Mouse (Mus musculus) cerebellum, adult 9-10 months (tissue): ENCODE results near the gene Tmem136.

ENCODE experiments used
- DNase-seq: peaks from one replicate; pipeline ENCODE4 v3.0.0; 2022

The Tmem136 gene

DNA sequence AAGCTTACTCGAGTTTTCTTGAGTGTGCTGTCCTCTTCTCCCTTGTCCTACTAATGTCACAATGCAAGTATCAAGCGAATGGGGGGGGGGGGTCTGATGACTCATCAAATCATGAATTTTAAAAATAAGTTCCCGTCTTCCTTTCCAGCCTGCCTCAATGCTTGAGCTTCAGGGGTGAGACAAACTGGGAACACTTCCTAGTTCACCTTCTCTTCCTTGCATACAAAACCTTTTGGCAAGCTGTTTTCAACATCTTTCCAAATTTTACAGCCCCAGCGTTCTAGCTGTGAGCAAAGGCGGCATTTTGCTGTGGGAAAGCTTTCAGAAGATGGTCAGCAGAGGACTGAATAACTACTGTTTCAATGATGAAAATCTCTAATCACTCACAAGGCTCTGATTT is 8.8 kb downstream of the Tmem136 start:
- DNase-seq, result no peak

DNA sequence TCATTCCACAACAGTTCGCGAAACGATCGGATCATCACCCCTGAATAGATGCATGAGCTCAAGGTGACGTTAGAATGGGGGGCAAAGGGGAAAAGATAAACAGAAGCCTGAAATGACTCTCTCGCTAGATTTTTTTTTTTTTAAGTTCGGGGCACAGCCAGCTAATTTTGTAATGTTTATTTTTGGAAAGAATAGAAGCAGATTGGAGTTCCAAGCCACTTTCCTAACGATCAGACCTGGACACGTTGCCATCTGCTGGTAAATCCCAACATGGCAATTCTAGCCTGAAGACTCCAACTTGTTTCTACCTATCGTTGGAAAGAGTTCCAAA is 9.2 kb downstream of the Tmem136 start, which contains the start of gene Arhgef12:
Gene Arhgef12 (minus strand): TSS at position 53 of the 331 bp plus-strand sequence.
- peak; percentile 85 for DNase-seq

DNA sequence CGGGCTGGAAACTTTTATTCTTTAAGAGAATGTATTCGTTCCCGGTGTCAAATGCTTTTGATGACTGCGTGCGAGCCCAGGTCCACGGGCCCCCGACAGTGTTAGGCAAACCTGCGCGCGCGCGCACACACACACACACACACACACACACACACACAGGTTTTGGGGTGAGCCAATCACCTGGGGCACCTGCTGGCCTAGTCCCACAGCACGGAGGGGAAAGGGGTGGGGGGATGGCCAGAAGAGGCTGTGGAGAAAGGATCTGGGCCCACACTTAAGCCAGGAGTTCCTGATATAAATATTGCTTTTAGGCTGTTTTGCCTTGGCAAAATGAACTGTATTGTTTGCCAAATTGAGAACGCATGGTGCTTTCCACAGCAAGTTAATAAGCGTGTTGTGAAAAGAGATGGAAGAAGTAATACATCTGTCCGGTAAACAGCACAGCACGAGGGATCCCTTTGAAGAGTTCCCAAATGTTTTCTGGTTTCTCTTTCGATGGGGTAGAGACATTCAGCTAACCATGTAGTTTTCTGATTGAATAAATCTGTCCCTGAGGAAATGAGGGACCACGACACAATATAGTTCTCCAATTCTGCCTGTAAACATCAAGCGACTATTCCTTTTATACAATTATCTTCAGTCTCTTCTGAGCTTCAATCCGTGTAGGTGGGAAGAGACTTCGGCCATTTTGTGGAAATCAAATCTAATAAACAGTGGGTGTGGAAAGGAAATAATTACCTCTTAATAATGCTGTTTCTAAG is 9.8 kb downstream of the Tmem136 start:
- peak; percentile 75 for DNase-seq

DNA sequence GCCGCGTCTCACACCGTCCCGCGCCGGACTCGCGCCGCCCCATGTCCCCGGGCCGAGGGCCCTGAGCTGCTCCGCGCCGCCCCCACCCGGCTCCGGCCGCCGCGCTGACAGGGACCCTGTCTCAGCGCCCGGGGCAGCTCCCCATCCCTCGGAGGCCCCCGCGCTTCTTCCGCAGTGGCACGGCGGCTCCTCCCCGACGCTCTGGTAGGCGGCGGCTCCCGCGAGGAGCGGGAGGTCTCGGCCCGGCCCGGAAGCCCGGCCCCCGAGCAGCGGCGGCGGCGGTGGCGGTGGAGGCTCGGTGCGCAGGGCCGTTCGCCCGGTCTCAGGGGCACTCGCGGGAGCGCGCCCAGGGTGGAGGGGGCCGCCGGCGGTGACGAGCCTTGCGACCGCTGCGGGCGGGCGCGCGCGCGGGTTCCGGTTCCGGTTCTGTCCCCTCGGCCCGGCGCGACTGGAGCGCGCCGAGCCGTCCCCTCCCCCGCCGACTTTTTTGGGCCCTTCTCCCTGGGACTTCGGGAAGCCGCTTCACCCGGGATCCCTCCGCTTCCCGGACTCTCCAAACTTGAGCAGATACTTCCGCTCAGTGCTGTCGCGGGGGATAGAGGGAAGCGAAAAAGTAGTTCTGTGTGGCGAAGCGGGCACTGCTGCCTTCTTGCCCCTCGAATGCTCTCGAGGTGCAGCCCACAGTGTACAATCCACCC is 10.6 kb downstream of the Tmem136 start:
- peak; percentile 89 for DNase-seq

DNA sequence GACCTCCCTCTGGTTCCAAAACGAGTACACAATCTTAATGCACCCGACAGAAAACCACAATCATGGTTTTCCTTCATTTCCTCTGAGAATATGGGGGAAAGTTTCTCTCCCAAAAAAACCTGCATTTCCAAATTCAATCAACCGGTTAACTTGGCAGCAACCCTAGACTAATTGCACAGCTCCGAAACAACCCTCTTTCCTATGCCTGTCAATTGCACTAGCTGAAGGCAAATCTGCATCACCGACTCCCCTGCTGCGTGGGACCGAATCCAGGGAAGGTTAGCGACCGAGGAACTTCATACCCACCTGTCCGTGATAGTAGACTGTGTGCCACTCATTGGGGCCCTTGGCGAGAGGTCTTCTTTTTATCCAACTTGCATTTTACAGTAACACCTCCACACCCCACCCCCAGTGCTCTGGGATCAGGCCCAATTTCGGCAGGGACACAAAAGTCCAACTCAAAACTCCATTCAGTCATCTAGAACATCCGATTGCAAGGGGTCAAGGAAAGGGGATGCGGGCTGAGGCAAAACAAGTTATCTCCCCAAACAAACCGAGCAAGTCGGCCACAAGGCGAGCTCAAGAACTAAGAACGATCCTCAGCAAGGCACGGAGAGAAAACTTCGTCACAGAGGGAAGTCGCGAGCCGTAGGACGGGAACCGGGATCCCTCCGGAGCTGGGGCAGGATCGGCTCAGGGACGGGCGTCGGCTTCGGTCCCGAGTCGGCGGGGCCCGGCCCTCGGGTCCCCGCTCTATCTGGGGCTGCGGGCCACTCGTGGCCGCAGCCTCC is 11.3 kb downstream of the Tmem136 start:
- DNase-seq, result peak; percentile 71

DNA sequence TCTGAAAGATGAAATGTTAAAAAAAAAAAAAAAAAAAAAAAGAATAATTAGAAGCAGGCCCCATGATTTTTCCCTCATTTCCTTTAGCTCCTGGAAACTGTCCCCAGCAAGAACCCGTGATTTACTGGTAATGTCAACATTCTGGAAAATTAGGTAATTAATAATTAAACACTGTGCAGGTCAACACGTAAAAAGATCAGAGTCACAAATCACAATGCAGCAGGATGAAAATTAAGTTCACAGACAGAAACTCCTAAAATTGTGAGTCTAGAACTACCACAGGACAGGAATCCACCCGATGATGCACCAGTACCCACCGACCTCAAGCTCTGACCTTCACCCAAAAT is 11.9 kb downstream of the Tmem136 start:
- no peak for DNase-seq

DNA sequence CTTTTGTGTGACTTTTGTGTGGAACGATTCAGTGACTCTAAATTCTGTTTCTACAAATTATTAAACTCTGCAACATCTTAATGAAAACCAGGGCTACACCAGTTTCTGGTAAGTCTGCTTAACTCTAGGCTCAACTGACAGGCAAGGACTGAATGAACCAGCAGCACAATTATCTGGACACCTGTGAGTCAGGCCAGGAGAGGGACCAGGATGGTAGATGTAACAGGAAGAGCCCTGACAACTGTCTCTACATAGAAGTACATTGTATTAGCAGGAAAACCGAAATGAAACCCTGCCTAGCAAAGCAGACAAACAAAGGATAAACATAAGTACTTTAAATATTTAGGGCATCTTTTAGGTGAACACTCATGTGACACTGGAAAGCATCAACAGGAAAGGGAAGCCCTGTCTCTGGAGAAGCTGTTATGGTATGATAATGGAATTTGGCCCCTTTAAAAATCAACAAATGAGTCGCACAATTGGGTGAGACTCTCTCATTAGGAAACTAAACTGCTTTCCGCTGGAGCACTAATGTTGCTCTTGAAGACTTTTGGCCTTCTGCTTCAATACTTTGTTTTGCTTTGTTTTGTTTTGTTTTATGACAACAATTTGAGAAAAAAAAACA is 12.6 kb downstream of the Tmem136 start:
- DNase-seq, result no peak

DNA sequence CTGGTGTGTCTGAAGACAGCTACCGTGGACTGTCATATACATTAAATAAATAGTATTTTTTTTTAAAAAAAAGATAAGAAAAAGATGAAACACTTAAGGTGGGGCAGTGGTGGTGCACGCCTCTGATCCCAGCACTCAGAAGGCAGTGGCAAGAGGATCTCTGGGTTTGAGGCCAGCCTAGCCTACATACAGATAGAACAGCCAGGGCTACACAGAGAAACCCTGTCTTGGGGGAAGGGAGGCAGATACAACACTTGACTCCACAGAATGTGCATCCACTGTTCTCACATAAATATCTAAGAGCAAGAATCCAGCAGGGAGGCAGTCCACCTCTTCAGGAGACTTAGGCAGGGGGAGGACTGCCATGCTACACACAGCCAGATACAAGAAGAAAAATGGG is 13.4 kb downstream of the Tmem136 start:
- no peak for DNase-seq

DNA sequence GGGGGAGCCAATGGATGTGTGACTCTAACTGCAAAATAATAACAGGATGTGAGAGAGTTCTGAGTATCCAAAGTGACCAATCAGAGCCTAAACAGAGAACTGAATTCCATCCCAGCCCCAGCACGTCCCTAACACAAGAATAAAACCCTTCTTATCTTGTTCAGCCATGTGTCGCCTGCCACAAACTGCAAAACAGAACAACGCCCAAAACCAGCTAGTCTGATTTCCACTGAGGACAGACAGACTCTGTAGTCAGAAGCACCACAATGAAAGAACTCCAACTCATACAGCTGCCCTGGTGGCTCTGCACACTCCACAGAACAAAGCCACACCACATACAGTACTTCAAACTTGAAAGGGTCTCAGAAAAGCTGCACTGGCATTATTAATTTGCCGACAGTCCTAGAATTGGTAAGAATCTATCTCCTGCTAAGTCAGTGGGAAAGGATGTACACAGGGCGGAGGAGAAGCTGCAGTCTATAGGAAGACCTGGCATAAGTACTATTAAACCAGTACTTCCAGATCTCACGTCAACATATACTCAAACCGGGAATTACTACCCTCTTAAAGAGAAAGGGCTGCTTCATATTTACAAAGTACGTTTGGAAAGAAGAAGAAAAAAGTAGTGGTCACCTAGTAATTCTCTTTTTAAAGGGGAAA is 14.3 kb downstream of the Tmem136 start:
- no peak for DNase-seq

DNA sequence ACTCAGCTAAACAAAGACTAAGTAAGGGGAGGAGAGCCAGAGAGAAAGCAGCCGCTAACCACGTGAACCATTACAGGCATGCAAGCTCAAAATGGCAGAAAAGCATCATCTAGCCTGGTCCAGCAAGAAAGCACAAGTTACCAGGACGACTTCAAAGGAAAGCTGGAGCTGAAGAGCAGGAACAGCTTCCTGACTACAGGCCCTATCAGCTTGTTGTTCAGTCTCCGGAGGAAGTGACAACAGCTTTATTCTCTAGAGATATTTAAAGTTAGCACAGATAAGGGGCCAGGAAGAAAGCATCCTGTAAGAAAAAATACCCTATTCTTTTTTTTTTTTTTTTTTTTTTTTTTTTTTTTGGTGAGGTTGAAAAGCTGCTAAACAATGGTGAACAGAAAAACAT is 17.4 kb downstream of the Tmem136 start:
- no peak for DNase-seq

DNA sequence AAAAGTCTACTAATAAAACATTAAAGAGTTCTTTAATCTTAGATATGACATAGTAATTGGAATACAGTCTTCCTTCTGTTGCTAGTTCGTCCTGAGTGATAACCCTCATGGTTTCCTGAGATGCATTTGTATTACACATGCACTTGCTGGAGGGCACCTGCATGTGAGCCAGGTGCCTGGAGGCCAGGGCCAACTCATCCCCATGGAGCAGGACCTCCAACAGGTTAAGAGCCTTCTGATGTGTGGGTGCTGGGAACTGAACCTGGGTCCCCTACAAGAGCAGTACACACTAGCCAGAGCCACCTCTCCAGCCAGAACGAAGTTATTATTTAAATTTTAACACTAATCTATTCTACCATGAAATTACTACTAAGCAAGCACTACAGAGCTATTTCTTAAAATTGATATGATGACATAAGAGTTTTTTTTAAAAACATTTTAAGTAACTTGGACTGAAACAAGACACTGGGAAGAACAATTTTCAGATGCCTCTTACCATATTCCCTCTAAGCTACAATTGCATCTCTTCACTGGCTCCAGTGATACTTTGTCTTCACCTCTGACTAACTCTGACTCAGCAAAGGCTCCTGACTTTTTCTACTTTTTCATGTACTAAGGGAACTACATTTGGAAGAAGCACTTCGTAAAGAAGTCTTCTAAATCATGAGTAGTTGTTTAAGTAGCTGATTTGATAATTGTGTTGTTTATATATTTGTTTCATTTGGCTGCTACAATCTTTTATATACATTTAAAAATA is 18.4 kb downstream of the Tmem136 start:
- DNase-seq, result no peak

DNA sequence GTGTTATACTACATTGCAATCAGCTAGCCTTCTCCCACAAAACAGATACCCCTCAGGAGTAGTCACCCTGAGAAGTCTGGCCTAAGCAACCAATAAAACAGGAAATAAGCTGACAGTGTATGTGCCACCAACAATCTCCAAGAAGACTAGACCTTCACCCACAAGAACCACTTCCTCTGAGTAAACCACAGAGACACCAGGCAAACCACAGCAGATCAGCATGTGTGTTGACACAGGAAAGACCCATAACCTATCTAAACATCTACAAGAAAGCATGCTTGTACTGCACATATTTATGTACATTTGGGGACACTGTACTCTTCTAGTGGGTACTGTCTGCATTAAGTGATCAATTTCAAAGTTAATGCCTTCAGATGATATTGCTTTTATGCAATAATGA is 20.0 kb downstream of the Tmem136 start:
- no peak for DNase-seq

DNA sequence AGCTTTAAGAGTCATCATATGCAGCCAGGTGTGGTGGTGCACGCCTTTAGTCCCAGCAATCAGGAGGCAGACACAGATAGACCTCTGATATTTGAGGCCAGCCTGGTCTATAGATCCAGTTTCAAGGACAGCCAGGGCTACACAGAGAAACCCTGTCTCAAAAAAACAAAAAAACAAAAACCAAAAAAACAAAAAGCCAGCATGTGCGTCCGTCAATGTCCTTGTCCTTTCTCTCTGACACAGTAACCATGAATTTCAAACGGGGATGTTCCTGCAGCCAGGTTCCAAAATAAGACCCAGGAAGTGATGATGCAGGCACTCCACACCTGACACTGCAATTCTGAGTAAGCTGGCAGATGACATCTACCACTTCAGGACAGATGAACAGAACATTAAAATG is 21.5 kb downstream of the Tmem136 start:
- DNase-seq, result no peak

DNA sequence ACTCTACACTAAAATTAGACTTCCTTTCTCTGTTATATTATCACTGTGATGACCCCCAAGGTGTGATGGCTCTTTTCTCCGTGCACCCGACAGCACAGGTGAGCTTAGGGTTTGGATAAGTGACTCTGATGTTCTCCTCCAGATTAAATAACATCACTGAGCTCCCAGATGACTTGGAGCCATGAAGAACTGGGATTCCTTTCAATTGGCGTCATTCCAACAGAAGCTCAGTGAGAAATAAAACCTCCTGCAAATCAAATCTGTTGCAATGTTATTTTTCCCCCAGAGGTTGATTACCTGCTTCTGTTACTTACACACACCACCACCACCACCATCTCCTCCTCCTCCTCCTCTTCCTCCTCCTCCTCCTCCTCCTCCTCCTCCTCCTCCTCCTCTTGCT is 22.6 kb downstream of the Tmem136 start:
- DNase-seq, result peak; percentile 77

DNA sequence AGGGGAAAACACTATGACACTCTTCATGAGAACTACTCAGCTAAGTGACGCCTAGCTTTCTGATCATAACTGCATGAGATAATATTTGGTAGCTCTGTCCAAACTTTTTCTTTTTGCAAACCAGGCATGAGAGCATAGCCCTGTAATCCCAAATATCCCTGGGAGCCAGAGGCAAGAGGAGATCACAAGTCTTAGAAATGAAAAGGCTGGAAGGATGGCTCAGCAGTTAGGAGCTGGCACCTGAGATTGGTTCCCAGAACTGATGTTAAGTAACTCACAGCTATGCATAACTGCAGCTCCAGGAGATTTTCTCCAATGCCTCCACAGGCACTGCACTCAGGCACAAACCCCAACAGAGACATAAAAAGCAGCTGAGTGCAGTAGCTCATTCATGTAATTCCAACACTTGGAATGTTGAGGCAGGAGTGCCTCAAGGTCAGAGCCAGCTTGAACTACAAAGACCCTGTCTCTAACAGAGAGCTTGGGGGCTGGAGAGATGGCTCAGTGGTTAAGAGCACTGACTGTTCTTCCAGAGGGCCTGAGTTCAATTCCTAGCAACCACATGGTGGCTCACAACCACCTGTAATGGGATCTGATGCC is 30.6 kb downstream of the Tmem136 start:
- no peak for DNase-seq

DNA sequence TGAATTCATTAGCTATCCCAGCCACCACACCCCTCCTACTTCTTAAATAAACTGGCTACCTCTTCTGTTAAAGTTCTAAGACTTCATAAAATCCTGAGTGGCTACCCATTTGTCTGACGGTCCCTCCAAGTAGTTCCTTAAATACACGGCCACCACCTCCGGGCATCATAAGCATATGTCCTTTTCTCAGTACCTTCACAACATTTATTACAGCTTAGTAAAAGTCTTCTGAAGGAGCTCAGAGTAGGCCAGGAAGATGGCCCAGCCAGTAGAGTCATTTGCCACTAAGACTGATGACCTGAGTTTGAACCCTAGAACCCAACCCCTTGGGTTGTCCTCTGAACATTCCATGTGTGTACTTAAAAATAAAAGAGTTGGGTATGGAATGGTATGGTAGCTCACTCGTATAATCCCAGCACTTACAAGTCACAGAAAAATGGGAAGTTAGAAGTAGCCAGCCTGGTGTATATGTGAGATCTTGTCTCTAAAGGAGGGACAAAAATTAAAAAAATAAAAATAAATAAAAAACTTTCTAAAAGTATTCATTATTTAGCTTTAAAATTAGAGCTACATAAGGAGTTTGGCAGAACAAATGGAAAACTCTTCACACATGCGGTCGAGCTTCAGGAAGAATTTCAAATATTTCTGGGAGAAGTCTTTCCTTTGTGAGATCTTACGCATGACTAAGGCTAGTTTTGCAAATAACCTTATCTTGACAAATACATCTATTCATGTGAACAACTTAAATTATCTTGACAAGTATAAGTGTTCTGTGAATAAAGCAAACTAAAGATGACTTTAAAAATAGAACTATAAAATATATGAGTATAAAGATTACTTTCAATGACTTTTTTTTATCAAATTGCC is 31.6 kb downstream of the Tmem136 start:
- no peak for DNase-seq

DNA sequence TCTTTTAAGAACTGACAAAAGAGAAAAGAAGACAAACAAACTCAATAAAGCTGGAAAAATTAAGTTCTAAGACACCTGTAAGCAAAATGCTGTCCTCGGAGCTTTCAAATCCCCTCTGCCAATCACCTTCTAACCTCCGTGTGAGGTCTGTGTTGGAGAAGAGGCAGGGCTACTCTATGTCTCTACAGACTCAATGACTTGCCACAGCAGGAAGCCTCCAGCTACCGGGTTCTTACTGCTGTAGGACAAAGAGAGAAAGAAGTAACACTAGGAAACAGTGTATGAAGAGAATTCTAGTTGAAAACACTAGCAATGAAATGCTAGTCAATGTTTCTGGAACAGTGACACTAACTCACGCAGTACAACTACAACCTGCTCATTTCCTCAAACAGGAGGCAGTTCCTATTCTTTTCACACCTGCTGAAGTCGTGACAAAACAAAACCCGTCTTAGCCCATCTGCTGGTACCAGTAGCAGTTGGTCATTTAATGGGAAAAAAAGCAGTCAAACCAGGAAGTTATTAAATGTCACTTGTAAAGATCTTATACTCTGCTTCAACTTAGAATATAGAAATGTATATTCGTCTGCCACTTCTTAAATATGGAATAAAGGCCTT is 32.8 kb downstream of the Tmem136 start:
- no peak for DNase-seq

DNA sequence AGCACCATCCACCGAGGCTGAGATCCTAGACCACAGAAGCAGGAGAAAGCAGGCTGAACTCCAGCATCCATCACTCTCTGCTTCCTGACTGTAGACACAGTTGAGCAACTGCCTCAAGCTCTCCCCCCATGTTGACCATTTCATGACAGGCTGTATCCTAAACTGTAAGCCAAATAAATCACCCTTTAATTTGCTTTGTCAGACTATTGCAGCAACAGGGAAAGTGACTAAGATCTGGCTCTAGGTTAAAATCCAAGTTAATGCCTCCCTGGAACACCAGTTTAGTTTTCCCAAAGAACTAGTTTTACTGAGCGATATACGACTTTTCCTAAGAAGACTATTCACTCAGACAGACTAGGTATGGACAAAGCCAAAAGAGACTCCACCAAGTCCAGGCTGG is 37.7 kb downstream of the Tmem136 start:
- DNase-seq, result no peak

DNA sequence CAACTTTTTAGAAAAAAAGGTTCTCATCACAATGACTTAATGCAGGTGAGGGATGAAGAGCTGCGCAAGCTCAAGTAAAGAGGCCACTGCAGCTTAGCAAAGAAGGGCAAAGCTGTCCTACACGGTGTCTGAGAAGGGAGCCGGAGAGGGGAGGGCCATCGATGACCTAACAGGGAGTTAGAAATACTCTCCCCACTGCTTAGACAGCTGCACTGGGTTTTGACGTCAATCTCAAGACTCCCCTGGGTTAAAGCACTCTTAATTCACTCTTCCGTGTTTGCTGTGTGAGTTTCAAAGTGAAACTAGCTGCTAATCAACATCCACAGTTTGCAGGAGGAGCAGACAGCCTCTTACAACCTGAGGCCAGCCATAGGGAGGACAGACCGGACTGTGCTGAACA is 40.2 kb downstream of the Tmem136 start:
- no peak for DNase-seq

DNA sequence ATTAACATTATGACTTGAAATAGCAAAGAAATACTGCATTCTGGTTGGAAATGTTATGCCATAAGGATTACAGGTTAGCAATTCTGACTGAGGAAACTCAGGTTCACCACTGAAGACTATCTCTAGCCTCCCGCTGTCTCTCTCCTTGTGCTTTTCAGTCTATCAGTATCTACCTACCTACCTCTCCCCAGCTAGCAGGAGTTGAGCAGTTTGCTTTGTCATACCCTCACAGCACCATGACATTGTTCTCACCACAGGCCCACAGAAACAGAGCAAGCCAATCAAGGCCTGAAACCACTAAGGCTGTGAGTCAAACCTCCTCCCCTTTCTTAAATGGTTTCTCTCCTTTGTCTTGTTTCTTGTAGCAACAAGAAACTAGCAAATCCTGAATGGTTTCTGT is 41.8 kb downstream of the Tmem136 start:
- no peak for DNase-seq
